Mouse (Mus musculus) embryonic stem cell, embryonic (primary cell): ENCODE data around the gene Jmjd8.

ENCODE experiments used
- CTCF ChIA-PET, 4 experiments: fragments of 300-600 bp in 2 of 4; fragments of 350-600 bp in 2 of 4; sonication (Branson Sonifier 250); formaldehyde crosslinking; loops; one replicate each; lab custom pipeline; 2022; ENCODE audit warnings: inconsistent platforms in 2 of 4; lab: Charles Lee
- POLR2A ChIA-PET, 4 experiments: fragments of 300-600 bp in 2 of 4; fragments of 350-600 bp in 2 of 4; sonication (Branson Sonifier 250); formaldehyde crosslinking; loops; one replicate each; lab custom pipeline; 2022; ENCODE audit warnings: antibody characterized with exemption in 4 of 4, inconsistent platforms in 1 of 4; lab: Charles Lee

The Jmjd8 gene

GRCm38 (mm10) chr17:25823452-25823851 lies 5.2 kb upstream of the Jmjd8 start, which contains the start of gene Wdr24:
Wdr24 (plus strand) TSS chr17:25823627.
- ChIA-PET POLR2A (interaction anchor here (0.5 to 4.4 kb wide), 18 partner anchors 9 to 97 kb away, joined by 3 to 60 read pairs (median 6); partner anchors contain the start of genes Stub1 (in 3 of the 4), Rhbdl1 (in 2 of the 4), Fam173a (in 1 of the 4) and Mcrip2 (in 1 of the 4)), CTCF (interaction anchor here in 2 of 4 experiments (1.2 to 1.5 kb wide), 3 partner anchors 9 to 308 kb away, joined by 3 to 11 read pairs (median 3); partner anchors contain the start of gene Stub1 (in 2 of the 2))

DNA sequence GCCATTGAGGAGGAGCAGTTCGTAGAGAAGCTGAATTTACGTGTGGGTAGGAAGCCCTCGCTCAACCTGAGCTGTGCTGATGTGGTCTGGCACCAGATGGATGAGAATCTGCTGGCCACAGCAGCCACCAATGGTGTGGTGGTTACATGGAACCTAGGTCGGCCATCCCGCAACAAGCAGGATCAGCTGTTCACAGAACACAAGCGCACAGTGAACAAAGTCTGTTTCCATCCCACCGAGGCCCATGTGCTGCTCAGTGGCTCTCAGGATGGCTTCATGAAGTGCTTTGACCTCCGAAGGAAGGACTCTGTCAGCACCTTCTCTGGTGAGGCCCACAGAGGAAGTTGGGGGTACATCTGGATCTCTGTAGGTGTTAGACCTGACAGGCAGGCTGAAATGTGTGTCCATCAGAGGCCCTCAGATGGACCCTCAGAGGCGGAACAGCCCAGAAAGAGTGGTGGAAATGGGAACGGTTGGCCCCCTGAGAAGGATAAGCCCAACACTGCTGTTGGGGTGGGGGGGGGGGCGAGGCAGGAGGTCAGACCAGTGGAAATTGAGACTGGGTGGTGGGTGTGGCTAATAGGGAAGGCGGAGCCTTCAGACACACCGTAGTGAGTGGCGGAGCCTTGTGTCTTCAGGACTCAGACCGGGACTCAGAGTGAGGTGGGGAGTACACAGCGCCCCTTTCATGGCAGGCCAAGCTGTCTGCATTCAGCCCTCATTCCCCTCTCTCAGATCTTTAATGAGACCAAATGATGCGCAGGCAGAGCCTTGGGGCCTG lies 4.1 kb upstream of the Jmjd8 start:
- CTCF ChIA-PET, result interaction anchor here in 1 of 4 experiments (1.0 to 1.5 kb wide), 2 partner anchors 8 to 12 kb away, joined by 3 to 4 read pairs; partner anchors contain the start of gene Stub1
- POLR2A ChIA-PET, result interaction anchor here (0.7 to 4.4 kb wide), 12 partner anchors 8 to 399 kb away, joined by 3 to 60 read pairs (median 4); partner anchors contain the start of genes Rhbdl1 (in 2 of the 4), Stub1 (in 2 of the 4) and Mcrip2 (in 1 of the 4)

DNA sequence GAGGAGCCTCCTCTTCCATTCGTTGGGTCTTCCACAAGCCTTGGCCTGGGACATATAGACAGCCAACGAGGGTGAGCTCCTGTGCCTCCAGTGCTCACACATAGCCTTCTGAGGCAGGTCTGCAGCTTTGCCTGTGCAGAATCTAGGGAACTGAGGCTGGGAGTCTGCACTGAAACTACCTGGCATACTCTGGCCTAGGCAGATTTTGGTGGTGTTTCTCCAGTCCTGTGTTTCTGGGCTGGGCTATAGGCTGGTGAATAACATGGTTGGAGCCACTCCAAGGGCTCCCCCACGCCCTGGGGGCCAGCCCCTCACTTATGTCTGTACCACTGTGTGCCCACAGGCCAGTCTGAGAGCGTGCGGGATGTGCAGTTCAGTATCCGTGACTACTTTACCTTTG lies 3.4 kb upstream of the Jmjd8 start:
- POLR2A ChIA-PET, result interaction anchor here in 3 of 4 experiments (0.7 to 4.4 kb wide), 7 partner anchors 8 to 399 kb away, joined by 3 to 60 read pairs (median 4); partner anchors contain the start of genes Stub1 (in 2 of the 3), Haghl (in 1 of the 3) and Rhbdl1 (in 1 of the 3)
- CTCF ChIA-PET, result no interaction called here

DNA sequence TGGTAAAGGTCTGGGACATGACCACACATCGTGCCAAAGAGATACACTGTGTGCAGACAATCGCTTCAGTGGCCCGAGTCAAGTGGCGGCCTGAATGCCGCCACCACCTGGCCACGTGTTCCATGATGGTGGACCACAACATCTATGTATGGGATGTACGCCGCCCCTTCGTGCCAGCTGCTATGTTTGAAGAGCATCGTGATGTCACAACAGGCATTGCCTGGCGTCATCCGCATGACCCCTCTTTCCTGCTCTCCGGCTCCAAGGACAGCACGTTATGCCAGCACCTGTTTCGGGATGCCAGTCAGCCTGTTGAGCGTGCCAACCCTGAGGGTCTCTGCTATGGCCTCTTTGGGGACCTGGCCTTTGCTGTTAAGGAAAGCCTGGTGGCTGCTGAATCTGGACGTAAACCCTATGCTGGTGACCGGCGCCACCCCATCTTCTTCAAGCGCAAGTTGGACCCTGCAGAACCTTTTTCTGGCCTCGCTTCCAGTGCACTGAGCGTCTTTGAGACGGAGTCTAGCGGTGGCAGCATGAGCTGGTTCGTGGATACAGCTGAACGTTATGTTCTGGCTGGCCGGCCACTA lies 2.6 kb upstream of the Jmjd8 start:
- POLR2A ChIA-PET, result interaction anchor here in 2 of 4 experiments (0.9 to 4.4 kb wide), 8 partner anchors 7 to 286 kb away, joined by 3 to 44 read pairs (median 4); partner anchors contain the start of genes Haghl (in 1 of the 2), Rhbdl1 (in 1 of the 2) and Stub1 (in 1 of the 2)
- CTCF ChIA-PET, result no interaction called here

GRCm38 (mm10) chr17:25827011-25827410 lies 1.7 kb upstream of the Jmjd8 start:
- POLR2A ChIA-PET, result interaction anchor here in 2 of 4 experiments (0.6 to 9.2 kb wide), 10 partner anchors 9 to 562 kb away, joined by 3 to 92 read pairs (median 3); partner anchors contain the start of genes Capn15 (in 1 of the 2), Rhbdl1 (in 1 of the 2) and Wfikkn1 (in 1 of the 2)
- CTCF ChIA-PET, result no interaction called here

- ChIA-PET CTCF (interaction anchor here in 2 of 4 experiments (0.6 kb wide), 3 partner anchors 28 to 296 kb away, joined by 3 to 6 read pairs (median 3); partner anchors contain the start of gene Mrpl28 (in 1 of the 2)), POLR2A (interaction anchor here (0.6 to 9.2 kb wide), 28 partner anchors 8 to 1411 kb away, joined by 3 to 114 read pairs (median 4); partner anchors contain the start of genes Rhbdl1 (in 3 of the 4), Rpusd1 (in 2 of the 4), Capn15 (in 1 of the 4) and Chtf18 (in 1 of the 4))
Measured at GRCm38 (mm10) chr17:25827546-25828222, 983 bp upstream of the Jmjd8 start.

DNA sequence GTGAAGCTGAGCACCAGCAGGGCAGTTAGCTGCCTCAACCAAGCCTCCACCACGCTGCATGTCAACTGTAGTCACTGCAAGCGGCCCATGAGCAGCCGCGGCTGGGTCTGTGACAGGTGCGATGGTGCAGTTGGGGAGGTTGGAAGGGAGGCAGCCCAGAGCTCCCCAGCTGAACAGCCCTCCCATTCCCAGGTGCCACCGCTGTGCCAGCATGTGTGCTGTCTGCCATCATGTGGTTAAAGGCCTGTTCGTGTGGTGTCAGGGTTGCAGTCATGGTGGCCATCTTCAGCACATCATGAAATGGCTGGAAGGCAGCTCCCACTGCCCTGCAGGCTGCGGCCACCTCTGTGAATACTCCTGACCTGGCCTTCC lies 458 bp upstream of the Jmjd8 start:
- POLR2A ChIA-PET, result interaction anchor here (0.6 to 9.2 kb wide), 34 partner anchors 9 to 1412 kb away, joined by 3 to 114 read pairs (median 5); partner anchors contain the start of genes Rhbdl1 (in 3 of the 4), Gng13 (in 2 of the 4), Haghl (in 2 of the 4) and Rhot2 (in 2 of the 4)
- CTCF ChIA-PET, result interaction anchor here in 3 of 4 experiments (0.6 to 1.5 kb wide), 7 partner anchors 16 to 295 kb away, joined by 3 to 6 read pairs (median 3); partner anchors contain the start of genes Chtf18 (in 1 of the 3), Mrpl28 (in 1 of the 3), Narfl (in 1 of the 3) and Rhot2 (in 1 of the 3)

DNA sequence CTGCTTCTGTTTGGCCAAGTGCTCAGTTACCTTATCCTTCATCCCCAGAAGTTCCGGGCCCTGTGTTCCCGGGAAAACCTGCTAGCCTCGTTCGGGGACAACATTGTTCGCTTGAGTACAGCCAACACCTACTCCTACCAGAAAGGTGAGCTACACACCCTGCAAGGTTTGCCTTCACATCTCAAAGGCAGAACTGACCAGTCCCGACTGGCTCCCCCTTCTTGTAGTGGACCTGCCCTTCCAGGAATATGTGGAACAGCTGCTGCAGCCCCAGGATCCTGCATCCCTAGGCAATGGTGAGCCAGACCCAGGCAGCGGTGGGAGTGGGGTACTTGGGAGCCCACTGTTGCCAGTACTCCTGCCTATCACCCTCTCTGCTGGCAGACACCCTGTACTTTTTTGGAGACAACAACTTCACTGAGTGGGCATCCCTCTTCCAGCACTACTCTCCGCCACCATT lies 921 bp downstream of the Jmjd8 start:
- CTCF ChIA-PET, result interaction anchor here in 1 of 4 experiments (1.5 kb wide), 1 partner anchor 15 kb away, joined by 4 read pairs; the partner anchor contains the start of gene Rhot2
- POLR2A ChIA-PET, result interaction anchor here in 3 of 4 experiments (0.6 to 9.2 kb wide), 21 partner anchors 7 to 730 kb away, joined by 3 to 114 read pairs (median 5); partner anchors contain the start of genes Gm20683 (in 2 of the 3), Haghl (in 2 of the 3), Rhot2 (in 2 of the 3) and Capn15 (in 1 of the 3)

DNA sequence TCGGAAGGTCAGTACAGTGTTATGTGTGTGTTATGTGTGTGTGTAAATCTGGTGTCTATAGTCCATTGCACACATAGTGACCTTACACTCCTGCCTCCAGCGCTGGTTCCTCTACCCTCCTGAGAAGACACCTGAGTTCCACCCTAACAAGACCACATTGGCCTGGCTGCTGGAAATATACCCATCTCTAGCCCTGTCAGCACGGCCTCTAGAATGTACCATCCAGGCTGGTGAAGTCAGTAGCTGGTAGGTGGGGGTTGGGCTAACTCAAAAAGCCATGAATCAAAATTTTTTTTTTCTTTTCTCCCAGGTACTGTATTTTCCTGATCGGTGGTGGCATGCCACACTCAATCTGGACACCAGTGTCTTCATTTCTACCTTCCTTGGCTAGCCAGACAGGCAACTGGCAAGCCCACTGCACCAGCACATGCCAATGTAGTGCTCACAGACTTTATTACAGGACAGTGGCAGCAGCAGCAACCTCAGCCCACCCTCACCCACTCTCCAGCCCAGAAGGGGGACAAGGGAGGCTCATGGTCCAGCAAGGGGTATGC lies 1.6 kb downstream of the Jmjd8 start:
- POLR2A ChIA-PET, result interaction anchor here in 3 of 4 experiments (0.6 to 9.2 kb wide), 15 partner anchors 11 to 103 kb away, joined by 3 to 114 read pairs (median 7); partner anchors contain the start of genes Gm20683 (in 2 of the 3), Rhot2 (in 2 of the 3), Chtf18 (in 1 of the 3) and Haghl (in 1 of the 3)
- CTCF ChIA-PET, result interaction anchor here in 1 of 4 experiments (1.2 kb wide), 1 partner anchor 179 kb away, joined by 4 read pairs; no protein-coding TSS in a partner anchor

DNA sequence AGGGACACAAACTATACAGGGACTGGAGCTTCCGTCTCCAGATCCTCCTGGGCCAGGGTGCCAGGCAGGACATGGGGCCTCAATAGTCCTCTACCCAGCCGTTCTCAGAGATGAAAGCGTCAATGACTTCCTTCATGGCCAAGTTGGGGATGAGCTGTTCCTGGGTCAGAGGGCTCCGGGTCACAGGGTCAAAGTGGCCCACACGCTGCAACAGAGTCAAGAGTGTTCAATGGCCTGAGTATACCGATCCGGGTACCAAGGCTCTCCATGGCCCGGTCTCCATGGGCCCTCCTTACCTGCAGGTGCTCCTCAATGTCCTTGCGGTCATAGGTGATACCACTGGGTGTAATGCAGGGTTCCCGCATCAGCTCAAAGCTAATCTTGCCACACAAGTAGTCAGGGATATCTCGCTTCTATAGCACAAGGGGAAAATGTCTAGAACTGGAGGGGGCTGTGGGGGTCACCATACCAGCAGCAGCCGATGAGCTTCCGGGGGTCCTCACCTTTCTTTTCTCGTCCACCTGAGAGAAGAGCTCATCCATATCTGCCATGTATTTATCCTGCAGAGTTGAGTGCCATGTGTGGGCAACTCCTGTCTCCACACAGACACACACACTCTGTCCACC lies 2.3 kb downstream of the Jmjd8 start:
- CTCF ChIA-PET, result interaction anchor here in 1 of 4 experiments (1.2 kb wide), 1 partner anchor 179 kb away, joined by 4 read pairs; no protein-coding TSS in a partner anchor
- POLR2A ChIA-PET, result interaction anchor here (0.5 to 9.2 kb wide), 15 partner anchors 7 to 1108 kb away, joined by 3 to 114 read pairs (median 22); partner anchors contain the start of genes Gm20683 (in 3 of the 4), Rhot2 (in 2 of the 4), AC134908.4 (in 1 of the 4) and Chtf18 (in 1 of the 4)

DNA sequence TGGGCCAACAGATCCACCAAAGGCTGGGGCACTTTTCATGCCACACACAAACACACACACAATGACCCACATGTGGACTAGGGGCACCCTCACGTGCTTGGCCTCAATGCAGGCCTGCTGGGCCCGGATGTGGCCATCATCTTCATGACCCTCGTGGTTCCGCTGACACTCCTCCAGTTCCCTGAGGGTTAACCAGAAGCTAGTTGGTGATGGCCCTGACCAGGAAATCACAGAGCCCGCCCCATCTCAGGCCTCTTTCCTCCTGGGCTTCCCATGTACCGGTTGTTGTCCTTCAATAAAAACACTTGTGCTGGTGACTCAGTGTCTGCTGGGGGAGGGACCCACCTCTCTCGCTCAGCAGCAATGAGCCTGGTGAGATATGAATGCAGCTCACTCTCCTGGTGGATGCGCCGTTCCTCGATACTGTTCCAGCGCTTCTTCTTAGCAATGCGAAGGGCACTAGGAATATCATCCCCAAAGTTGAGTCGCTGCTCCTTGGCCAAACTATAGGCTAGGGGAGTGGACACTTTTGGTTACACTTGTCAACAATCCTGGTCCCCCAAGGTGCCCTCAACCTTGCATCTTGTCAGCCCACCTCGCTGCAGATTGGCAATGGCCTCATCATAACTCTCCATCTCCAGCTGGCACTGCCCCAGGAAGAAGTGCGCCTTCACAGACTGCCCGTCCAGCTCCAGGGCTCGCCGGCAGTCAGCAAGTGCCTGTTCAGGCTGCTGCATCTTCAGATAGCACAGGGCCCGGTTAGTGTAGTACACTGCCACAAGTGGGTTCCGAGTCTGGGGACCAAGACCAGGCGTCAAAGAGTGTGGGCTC lies 3.0 kb downstream of the Jmjd8 start:
- CTCF ChIA-PET, result interaction anchor here (0.6 to 2.1 kb wide), 10 partner anchors 8 to 437 kb away, joined by 3 to 11 read pairs (median 5); partner anchors contain the start of genes Chtf18 (in 1 of the 4), Narfl (in 1 of the 4), Rpusd1 (in 1 of the 4) and Wdr24 (in 1 of the 4)
- POLR2A ChIA-PET, result interaction anchor here (0.5 to 9.2 kb wide), 55 partner anchors 8 to 1304 kb away, joined by 3 to 114 read pairs (median 8); partner anchors contain the start of genes Gm20683 (in 3 of the 4), Wdr24 (in 3 of the 4), Chtf18 (in 2 of the 4) and Fbxl16 (in 2 of the 4)

DNA sequence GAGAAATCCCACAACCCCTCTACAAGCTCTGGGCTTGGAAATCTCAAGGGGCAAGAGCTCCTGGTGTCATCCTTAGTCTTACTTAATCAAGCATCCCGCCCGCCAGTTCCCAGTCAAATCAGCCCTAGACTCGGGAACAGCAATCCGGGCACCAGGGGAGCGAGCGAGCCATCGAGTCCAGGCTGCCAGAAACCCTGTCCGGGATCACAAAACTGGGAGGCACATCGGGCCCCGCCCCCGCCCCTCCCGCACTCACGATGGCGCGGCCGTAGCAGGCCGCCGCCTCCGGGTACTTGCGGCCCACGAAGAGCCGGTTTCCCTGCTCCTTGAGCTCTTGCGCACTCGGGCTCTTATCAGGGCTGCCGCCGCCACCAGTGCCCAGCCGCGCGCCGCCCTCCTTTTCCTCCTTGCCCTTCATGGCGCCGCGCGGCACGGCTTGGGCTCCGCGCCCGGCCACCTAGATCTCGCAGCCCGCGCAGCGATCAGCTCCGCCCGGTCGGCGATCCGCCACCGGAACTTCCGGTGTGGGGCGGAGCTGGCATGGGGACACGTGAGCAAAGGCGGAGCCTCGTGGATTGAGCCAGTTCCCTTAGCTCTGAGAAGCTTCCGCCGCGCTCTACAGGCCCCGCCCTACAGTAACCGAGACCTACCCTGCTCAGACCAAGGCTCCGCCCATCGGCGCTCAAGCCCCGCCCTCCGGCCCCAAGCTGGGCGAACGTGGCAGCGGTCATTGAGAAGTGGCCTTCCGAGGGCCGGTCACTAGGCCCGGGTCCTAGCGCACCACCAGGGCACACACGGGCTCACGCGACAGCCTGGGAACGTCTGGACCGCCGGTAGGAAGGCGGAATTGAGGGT lies 4.0 kb downstream of the Jmjd8 start:
- CTCF ChIA-PET, result interaction anchor here (0.6 to 2.1 kb wide), 27 partner anchors 9 to 885 kb away, joined by 3 to 11 read pairs (median 4); partner anchors contain the start of genes Rhot2 (in 3 of the 4), Wdr24 (in 2 of the 4), Chtf18 (in 1 of the 4) and Fam234a (in 1 of the 4)
- POLR2A ChIA-PET, result interaction anchor here (0.5 to 9.2 kb wide), 142 partner anchors 9 to 1354 kb away, joined by 3 to 114 read pairs (median 5); partner anchors contain the start of genes Chtf18 (in 4 of the 4), Rpusd1 (in 4 of the 4), Gm20683 (in 3 of the 4) and Mcrip2 (in 3 of the 4)

DNA sequence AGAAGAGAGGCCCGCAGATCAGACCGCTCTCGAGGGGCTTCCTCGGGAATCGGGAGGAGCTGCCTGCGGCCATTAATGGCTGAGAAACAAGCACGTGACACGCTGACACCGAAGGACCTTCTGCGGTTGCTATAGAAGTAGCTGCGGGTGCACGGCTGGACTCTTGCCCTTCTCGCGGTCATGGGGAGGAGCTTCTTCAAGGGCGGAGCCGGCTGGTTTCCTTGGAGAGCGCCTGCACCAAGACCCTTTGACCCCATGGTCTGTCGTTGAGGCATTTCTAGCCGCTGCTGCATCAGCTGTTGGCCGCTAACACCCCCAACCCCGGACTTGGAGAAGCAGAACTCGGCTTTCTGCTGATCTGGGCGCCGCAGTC lies 4.6 kb downstream of the Jmjd8 start, which contains the start of gene Stub1:
Gene Stub1, minus strand, starts transcription at position 114 of the 373 bp plus-strand sequence.
- CTCF ChIA-PET, result interaction anchor here (0.6 to 2.1 kb wide), 24 partner anchors 9 to 410 kb away, joined by 3 to 11 read pairs (median 4); partner anchors contain the start of genes Rhot2 (in 3 of the 4), Wdr24 (in 2 of the 4), Chtf18 (in 1 of the 4) and Fam234a (in 1 of the 4)
- POLR2A ChIA-PET, result interaction anchor here (0.5 to 9.2 kb wide), 128 partner anchors 8 to 1354 kb away, joined by 3 to 114 read pairs (median 5); partner anchors contain the start of genes Chtf18 (in 4 of the 4), Rpusd1 (in 4 of the 4), Gm20683 (in 3 of the 4) and Mcrip2 (in 3 of the 4)
